Comparison of ENCODE assay signal across 16 mouse cellular contexts in genomic region chr4:155382752-155383151, GRCm38 (mm10). TPM values are rescaled to one million over a fixed set of nuclear protein-coding genes. Genes with fewer than 3 reads are reported as not detected.
DNase-seq lines count a peak whose midpoint lies in the region; TF ChIP-seq lines count a peak whose summit lies in the region.
"Had no signal": no experiment of that assay in that cellular context is flagged by ENCODE, and none has a peak within 500 bp of the region (broad histone marks: within the 10 kb centered on the region; RNA-seq: fewer than 3 reads in every experiment).

No protein-coding gene starts in this region.

- no peak for TF ChIP-seq CTCF in olfactory bulb, adult 2 months (IDR thresholded peaks at IDR 0.05; ENCODE audit: insufficient read depth, low read depth, low read length)

- H3K4me1 ChIP-seq in olfactory bulb, adult 2 months (ENCODE audit: control insufficient read depth, insufficient read depth, low read length), result peaks cover 22% of the 10 kb centered on the region
- H3K4me1 ChIP-seq: embryonic facial prominence, embryonic 12.5 days; forebrain, embryonic 13.5 days; liver, embryonic 13.5 days; stomach, embryonic 15.5 days had no signal

- peak; percentile 67 for DNase-seq in layer of hippocampus, adult 11-12 months (ENCODE audit: low spot score)
- DNase-seq in layer of hippocampus, adult 9-10 months (ENCODE audit: low spot score), result no peak
- DNase-seq in frontal cortex, postnatal 25 days (ENCODE audit: low spot score in 2 of 2), result peak; percentile 29 to 48
- DNase-seq in layer of hippocampus, adult 18-20 months (ENCODE audit: low spot score in 2 of 2), result peak; percentile 62 to 75
- DNase-seq in lung, postnatal 36 days, result no peak
- no peak for DNase-seq in spleen, adult 12 weeks (ENCODE audit: low spot score)
- DNase-seq: adrenal gland, postnatal 14 days; kidney, adult 18-20 months; liver, embryonic 13.5 days had no signal

- TF ChIP-seq POLR2A in olfactory bulb, adult 2 months (IDR thresholded peaks at IDR 0.05; ENCODE audit: insufficient read depth, low read depth, low read length), result no peak

- H3K27ac ChIP-seq in olfactory bulb, adult 2 months (ENCODE audit: insufficient read depth, low read depth, low read length), result peak overlapping the region; percentile 90
- H3K27ac ChIP-seq: embryonic facial prominence, embryonic 12.5 days; forebrain, embryonic 13.5 days; liver, embryonic 13.5 days; macrophage; stomach, embryonic 15.5 days had no signal

- 11% methylated on average over 9 of the region's 9 CpGs for WGBS in olfactory bulb, adult 2 months

- no peak overlapping the region for H3K4me3 ChIP-seq in olfactory bulb, adult 2 months (ENCODE audit: insufficient read depth, low read depth, low read length)
- H3K4me3 ChIP-seq: embryonic facial prominence, embryonic 12.5 days; forebrain, embryonic 13.5 days; liver, embryonic 13.5 days; stomach, embryonic 15.5 days had no signal

RNA-seq across cellular contexts. Expression of gene Gabrd, which starts 15.2 kb away (rescaled TPM):
- total RNA-seq in layer of hippocampus, adult 18-20 months (2021), result 10 to 100 TPM; 26.8 to 27.0 TPM
- polyA plus RNA-seq in olfactory bulb, adult 2 months (2012; ENCODE audit: insufficient read depth, insufficient read length, low replicate concordance, missing spikeins), result not detected in 2 replicates
- polyA plus RNA-seq: embryonic facial prominence, embryonic 12.5 days; heart, postnatal 0 days; liver, embryonic 13.5 days; stomach, embryonic 15.5 days had no signal

RNA-seq across cellular contexts. Expression of gene Prkcz, which starts 21.6 kb away (rescaled TPM):
- 100 to 1,000 TPM; 160 to 168 TPM for total RNA-seq in layer of hippocampus, adult 18-20 months (2021)
- not detected in 2 replicates for polyA plus RNA-seq in olfactory bulb, adult 2 months (2012; ENCODE audit: insufficient read depth, insufficient read length, low replicate concordance, missing spikeins)
- total RNA-seq: monocyte, adult 5-6 weeks had no signal
- polyA plus RNA-seq: macrophage had no signal

RNA-seq across cellular contexts. Expression of gene Cfap74, which starts 26.2 kb away (rescaled TPM):
- 10 to 100 TPM; 10.5 to 11.1 TPM for total RNA-seq in layer of hippocampus, adult 18-20 months (2021)
- polyA plus RNA-seq in olfactory bulb, adult 2 months (2012; ENCODE audit: insufficient read depth, insufficient read length, low replicate concordance, missing spikeins), result not detected in 2 replicates

Comparison
In these comparisons a context has a peak if more than half of its experiments do, and no peak if none do; other contexts are left out.
1. DNase-seq: peak in layer of hippocampus, adult 11-12 months (single experiment), frontal cortex, postnatal 25 days (2 of 2) and layer of hippocampus, adult 18-20 months (2 of 2); none in layer of hippocampus, adult 9-10 months (single experiment), lung, postnatal 36 days (single experiment) and spleen, adult 12 weeks (single experiment).